Mouse (Mus musculus): ENCODE measurements at regions not wholly inside any gene's neighbourhood (a gene's known extent, or its start where the extent isn't known, plus 50 kb on each side); places are given as distances from the start of the nearest gene placed in this dataset.

DNA sequence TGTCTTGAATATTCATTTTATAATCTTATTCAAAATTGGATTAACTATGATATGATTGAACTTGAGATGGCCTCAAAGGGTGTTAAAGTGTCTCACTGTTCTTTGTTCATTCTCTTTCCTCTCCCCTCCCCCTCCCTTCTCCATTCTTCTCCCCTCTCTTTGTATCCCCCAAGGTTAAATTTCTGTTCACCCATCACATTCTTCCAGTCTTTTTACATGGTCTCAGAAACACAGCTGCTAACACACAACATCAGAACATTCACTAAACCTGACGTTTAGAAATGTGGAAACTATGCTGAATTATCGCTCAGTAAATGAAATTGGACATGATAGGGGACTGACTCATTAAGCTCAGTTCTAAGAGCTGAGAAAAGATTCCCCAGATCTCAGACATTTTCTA is 60.6 kb upstream of the Nabp1 start:
- no peak for TF ChIP-seq POLR2A (IDR thresholded peaks at IDR 0.05; ENCODE audit: borderline replicate concordance, insufficient read depth, low read length)
- no peak for TF ChIP-seq CTCF (IDR thresholded peaks at IDR 0.05; ENCODE audit: borderline replicate concordance, insufficient read depth, low read depth, low read length)
- Histone ChIP-seq H3K27ac (ENCODE audit: insufficient read depth, low read length) (no peak overlapping the region), H3K27me3 (ENCODE audit: control insufficient read depth, insufficient read depth, low read length) (no peaks in the 10 kb centered on the region), H3K4me3 (replicated peaks; ENCODE audit: insufficient read depth, low read depth, low read length) (no peak overlapping the region), H3K4me1 (ENCODE audit: control insufficient read depth, insufficient read depth, low read length) (no peaks in the 10 kb centered on the region)
- 84% methylated on average over 2 of the region's 2 CpGs for WGBS
- DNase-seq: no peak

DNA sequence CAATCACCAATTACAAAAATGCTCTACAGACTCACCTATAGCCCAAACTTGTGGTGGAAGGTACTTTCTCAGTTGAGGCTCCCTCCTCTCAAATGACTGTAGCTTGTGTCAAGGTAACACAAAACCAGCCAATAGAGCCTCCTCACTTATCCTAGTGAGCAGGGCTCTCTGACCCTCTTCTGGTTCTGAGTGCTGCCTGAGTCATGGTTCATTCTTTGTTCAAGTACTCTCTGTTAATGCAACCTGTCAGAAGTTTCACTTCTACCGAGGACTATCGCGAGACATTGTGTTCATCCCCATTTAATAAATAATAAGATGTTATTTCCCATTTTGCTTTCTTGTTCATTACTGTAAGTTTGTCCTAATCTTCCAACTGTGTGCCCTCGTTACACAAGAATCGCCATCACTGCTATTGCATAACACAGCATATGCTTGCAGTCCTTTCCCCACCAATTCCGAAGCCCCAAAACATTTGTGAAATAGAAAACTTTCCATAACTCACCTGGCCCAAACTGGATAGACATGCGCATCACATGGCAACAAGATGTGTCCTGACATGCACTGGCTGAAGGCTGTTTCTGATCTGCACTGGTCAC is 59.6 kb upstream of the Nabp1 start:
- TF ChIP-seq POLR2A (IDR thresholded peaks at IDR 0.05; ENCODE audit: borderline replicate concordance, insufficient read depth, low read length): no peak
- no peak for DNase-seq
- no peak overlapping the region for H3K4me3 ChIP-seq (replicated peaks; ENCODE audit: insufficient read depth, low read depth, low read length)
- H3K27ac ChIP-seq (ENCODE audit: insufficient read depth, low read length): no peak overlapping the region
- 99% methylated on average over 7 of the region's 7 CpGs for WGBS
- H3K4me1 ChIP-seq (ENCODE audit: control insufficient read depth, insufficient read depth, low read length): no peaks in the 10 kb centered on the region
- H3K27me3 ChIP-seq (ENCODE audit: control insufficient read depth, insufficient read depth, low read length): no peaks in the 10 kb centered on the region

DNA sequence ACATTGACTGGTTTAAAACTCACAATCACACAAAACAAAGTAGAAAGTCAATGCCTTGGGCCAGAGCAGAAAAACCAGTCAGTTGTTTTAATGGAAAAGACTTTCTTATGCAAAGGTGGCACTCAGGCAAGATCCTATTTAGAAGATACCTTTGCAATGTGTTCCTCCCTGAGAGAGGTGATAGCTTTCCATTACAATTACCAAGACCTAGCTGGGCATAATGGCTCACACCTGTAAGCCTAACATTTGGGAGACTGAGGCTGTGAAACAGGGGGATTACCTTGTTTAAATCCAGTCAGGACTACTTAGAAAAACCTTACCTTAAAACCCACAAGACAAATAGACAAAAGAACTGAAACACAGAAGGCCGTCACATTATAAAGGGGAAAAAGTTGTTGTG is 57.9 kb upstream of the Nabp1 start:
- Histone ChIP-seq H3K4me3 (replicated peaks; ENCODE audit: insufficient read depth, low read depth, low read length) (no peak overlapping the region), H3K4me1 (ENCODE audit: control insufficient read depth, insufficient read depth, low read length) (no peaks in the 10 kb centered on the region), H3K27ac (ENCODE audit: insufficient read depth, low read length) (no peak overlapping the region), H3K27me3 (ENCODE audit: control insufficient read depth, insufficient read depth, low read length) (no peaks in the 10 kb centered on the region)
- 100% methylated on average over 1 of the region's 1 CpGs for WGBS
- DNase-seq: no peak
- no peak for TF ChIP-seq CTCF (IDR thresholded peaks at IDR 0.05; ENCODE audit: borderline replicate concordance, insufficient read depth, low read depth, low read length)
- TF ChIP-seq POLR2A (IDR thresholded peaks at IDR 0.05; ENCODE audit: borderline replicate concordance, insufficient read depth, low read length): no peak

DNA sequence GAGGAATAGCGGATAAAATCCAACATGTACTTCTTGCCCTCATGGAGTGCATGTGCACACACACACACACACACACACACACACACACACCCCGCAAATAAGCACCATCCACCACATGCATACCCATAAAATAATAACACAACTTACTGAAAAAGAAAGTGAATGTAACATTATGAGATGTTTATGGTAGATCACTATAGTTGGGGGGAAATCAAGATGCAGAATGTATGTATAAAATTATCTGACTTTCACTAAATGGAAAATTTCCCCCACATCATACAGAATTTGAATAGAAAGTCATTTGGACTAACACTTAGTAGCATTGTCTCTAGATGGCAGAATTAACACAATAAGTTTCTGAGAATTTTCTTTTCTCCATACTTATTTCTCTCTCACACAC is 57.2 kb upstream of the Nabp1 start:
- WGBS: 95% methylated on average over 2 of the region's 2 CpGs
- H3K27ac ChIP-seq (ENCODE audit: insufficient read depth, low read length): no peak overlapping the region
- TF ChIP-seq POLR2A (IDR thresholded peaks at IDR 0.05; ENCODE audit: borderline replicate concordance, insufficient read depth, low read length) (no peak), CTCF (IDR thresholded peaks at IDR 0.05; ENCODE audit: borderline replicate concordance, insufficient read depth, low read depth, low read length) (no peak)
- DNase-seq: no peak
- peaks cover 2% of the 10 kb centered on the region; the same call in 1 of the 2 replicates for H3K4me1 ChIP-seq (ENCODE audit: control insufficient read depth, insufficient read depth, low read length)
- H3K4me3 ChIP-seq (replicated peaks; ENCODE audit: insufficient read depth, low read depth, low read length): no peak overlapping the region
- H3K27me3 ChIP-seq (ENCODE audit: control insufficient read depth, insufficient read depth, low read length): no peaks in the 10 kb centered on the region

DNA sequence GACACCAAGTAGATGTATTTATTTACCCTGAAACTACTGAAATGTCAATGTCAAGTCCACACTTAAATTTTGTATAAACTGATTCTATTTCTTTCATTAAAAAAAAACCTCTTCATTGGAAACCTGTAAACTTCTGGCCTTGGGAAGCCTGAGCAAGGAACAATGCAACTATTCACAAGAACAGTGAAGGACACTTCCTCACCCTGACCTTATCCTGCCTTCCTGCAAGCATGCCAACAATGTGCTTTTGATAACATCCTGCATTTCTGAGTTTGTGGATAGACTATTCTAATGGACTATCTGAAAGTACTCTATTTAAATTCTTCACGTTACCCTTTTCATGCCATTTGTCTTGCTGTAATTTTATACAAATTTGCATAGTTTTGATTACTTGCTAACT is 53.1 kb upstream of the Nabp1 start:
- no peak for DNase-seq
- H3K4me1 ChIP-seq (ENCODE audit: control insufficient read depth, insufficient read depth, low read length): peaks cover 12% of the 10 kb centered on the region
- no peaks in the 10 kb centered on the region for H3K27me3 ChIP-seq (ENCODE audit: control insufficient read depth, insufficient read depth, low read length)
- 87% methylated on average over 1 of the region's 1 CpGs for WGBS
- no peak for TF ChIP-seq CTCF (IDR thresholded peaks at IDR 0.05; ENCODE audit: borderline replicate concordance, insufficient read depth, low read depth, low read length)
- TF ChIP-seq POLR2A (IDR thresholded peaks at IDR 0.05; ENCODE audit: borderline replicate concordance, insufficient read depth, low read length): no peak
- H3K4me3 ChIP-seq (replicated peaks; ENCODE audit: insufficient read depth, low read depth, low read length): no peak overlapping the region
- no peak overlapping the region for H3K27ac ChIP-seq (ENCODE audit: insufficient read depth, low read length)

DNA sequence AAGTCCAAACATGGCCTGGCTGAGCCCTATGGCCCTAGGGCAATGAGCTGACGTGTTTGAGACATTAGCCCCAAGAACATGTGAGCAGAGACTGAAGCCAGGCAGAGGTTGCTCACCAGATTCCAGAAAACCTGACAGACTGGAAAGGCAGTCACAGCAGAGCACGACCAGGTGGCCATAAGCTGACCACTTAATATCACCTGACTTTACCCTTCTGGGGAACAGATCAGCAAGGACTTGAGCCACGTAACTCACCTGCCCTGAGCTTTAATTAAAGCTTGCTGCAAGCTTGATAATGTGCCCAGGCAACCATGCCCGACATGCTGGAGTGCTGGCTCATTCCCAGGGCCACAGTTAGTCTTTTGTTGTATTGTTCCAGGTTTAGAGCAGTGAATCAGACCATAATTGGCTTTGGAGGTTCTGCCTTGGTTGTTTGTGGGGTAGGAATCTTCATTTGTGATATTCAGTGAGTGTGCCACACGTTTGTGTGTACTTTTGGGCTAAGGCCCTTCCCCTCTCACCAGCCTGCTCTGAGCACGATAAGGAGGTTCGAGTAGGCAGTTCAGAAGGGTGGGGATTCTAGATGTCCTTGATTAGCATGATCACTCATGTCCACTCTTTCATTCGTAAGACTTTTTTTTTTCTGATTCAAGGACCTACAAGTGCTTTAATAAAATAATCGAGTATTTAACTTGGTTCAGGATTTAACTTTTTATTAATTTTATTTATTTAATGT is 52.1 kb upstream of the Nabp1 start:
- peak; percentile 76 to 88 for DNase-seq
- TF ChIP-seq CTCF (IDR thresholded peaks at IDR 0.05; ENCODE audit: borderline replicate concordance, insufficient read depth, low read depth, low read length) (no peak), POLR2A (IDR thresholded peaks at IDR 0.05; ENCODE audit: borderline replicate concordance, insufficient read depth, low read length) (no peak)
- H3K27ac ChIP-seq (ENCODE audit: insufficient read depth, low read length): peak overlapping the region; percentile 68
- no peak overlapping the region for H3K4me3 ChIP-seq (replicated peaks; ENCODE audit: insufficient read depth, low read depth, low read length)
- H3K4me1 ChIP-seq (ENCODE audit: control insufficient read depth, insufficient read depth, low read length): peaks cover 15% of the 10 kb centered on the region
- H3K27me3 ChIP-seq (ENCODE audit: control insufficient read depth, insufficient read depth, low read length): no peaks in the 10 kb centered on the region
- WGBS: 35% methylated on average over 9 of the region's 9 CpGs

DNA sequence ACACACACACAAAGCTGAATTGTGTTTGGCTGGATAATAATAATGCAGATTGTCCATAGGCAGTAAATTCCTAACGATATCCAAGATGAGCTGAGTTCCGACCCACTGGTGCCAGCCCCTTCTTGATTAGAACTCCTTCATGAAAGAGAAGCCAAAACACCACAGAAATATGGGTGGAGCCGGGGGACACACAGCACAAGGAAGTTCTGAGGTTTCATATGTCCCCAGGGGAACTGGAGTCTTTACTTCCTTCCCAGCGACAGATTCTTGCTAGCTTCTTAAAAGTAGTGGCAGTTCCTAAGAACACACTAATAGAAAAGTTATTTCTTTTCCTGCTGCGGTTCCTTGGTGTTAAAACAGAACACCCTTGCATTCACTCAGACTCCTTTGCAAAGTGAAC is 51.4 kb upstream of the Nabp1 start:
- Histone ChIP-seq H3K4me3 (replicated peaks; ENCODE audit: insufficient read depth, low read depth, low read length) (no peak overlapping the region), H3K27ac (ENCODE audit: insufficient read depth, low read length) (no peak overlapping the region), H3K27me3 (ENCODE audit: control insufficient read depth, insufficient read depth, low read length) (no peaks in the 10 kb centered on the region), H3K4me1 (ENCODE audit: control insufficient read depth, insufficient read depth, low read length) (peaks cover 15% of the 10 kb centered on the region)
- TF ChIP-seq CTCF (IDR thresholded peaks at IDR 0.05; ENCODE audit: borderline replicate concordance, insufficient read depth, low read depth, low read length) (no peak), POLR2A (IDR thresholded peaks at IDR 0.05; ENCODE audit: borderline replicate concordance, insufficient read depth, low read length) (no peak)
- no peak for DNase-seq
- 90% methylated on average over 5 of the region's 5 CpGs for WGBS

DNA sequence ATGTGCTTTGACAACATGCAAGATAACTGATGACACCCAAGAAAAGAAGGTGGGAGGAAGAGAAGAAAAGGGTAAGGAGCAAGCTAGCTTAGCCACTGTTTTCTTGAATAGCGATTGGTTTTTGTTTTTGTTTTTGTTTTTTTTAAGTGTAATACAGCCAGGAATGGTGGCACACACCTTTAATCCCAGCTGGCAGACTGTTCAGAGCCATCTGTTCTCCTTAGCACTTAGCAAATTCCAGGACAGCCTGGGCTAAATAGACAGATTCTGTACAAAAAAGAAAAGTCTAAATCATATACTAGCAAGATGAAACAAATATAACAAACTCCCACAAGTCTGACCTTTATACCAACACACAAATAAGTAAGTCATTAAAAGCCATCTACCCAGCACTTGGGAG is 50.4 kb upstream of the Nabp1 start:
- WGBS: 22% methylated on average over 1 of the region's 1 CpGs

More for the DNA sequence above, 50.4 kb upstream of the Nabp1 start:
- Histone ChIP-seq H3K4me3 (replicated peaks; ENCODE audit: insufficient read depth, low read depth, low read length) (no peak overlapping the region), H3K27me3 (ENCODE audit: control insufficient read depth, insufficient read depth, low read length) (no peaks in the 10 kb centered on the region), H3K27ac (ENCODE audit: insufficient read depth, low read length) (no peak overlapping the region), H3K4me1 (ENCODE audit: control insufficient read depth, insufficient read depth, low read length) (peaks cover 15% of the 10 kb centered on the region)
- no peak for TF ChIP-seq POLR2A (IDR thresholded peaks at IDR 0.05; ENCODE audit: borderline replicate concordance, insufficient read depth, low read length)
- TF ChIP-seq CTCF (IDR thresholded peaks at IDR 0.05; ENCODE audit: borderline replicate concordance, insufficient read depth, low read depth, low read length): no peak
- peak; percentile 55 to 79 for DNase-seq
